Mouse (Mus musculus) frontal cortex, adult (tissue): ENCODE results near the gene Sirt2.

ENCODE experiments used
- ATAC-seq: cut with Nextera tagmentation; 2 replicates; pipeline ENCODE4 v1.9.2; 2017; ENCODE audit warnings: mild to moderate bottlenecking, moderate library complexity, mixed read lengths; ENCODE audit not compliant: low TSS enrichment

Sirt2 gene

DNA sequence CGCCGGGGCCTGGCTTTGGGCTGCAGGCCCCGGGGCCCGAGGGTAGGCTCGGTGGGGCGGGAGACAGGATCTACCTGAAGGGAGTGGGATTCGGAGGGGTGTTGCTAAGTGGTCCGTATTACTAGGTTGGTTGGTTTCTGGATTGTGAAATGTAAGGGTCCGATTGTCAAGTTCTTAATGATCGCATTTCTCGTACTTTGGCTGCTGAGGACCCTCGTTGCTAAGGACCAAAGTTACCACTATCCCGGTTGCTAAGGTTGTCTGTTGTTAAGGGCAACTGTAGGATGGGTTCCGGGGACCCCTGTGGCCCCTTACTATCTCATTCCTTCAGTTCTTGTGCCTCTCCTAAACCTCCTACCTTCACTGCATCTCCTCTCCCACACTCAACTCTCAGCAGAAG is 375 bp downstream of the Sirt2 start:
- no peak for ATAC-seq

DNA sequence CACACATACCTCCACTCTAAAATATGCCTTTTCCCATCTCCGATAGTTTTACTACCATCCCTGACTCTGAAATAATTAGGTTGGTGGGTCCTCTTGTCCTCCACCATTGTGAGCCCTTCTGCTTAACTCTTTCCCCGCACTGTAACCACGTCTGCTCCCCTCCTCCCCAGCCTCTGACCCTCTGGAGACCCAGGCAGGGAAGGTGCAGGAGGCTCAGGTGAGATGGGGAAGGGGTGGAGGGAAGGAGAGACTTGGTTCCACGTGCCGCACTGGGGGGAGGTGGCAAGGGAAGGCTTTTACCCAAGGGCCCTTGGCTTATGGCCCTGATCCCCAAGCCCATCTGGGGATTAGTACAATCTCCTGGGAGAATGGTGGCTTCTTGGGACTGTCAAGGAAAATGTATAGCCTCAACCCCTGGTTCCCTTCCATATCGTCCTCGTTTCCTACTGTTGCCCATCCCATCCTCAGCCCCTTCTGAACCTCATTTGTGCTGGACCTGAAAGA is 979 bp downstream of the Sirt2 start, which contains the start of gene Nfkbib:
Gene Nfkbib (minus strand): TSS at position 51 of the 504 bp plus-strand sequence.
- no peak for ATAC-seq

DNA sequence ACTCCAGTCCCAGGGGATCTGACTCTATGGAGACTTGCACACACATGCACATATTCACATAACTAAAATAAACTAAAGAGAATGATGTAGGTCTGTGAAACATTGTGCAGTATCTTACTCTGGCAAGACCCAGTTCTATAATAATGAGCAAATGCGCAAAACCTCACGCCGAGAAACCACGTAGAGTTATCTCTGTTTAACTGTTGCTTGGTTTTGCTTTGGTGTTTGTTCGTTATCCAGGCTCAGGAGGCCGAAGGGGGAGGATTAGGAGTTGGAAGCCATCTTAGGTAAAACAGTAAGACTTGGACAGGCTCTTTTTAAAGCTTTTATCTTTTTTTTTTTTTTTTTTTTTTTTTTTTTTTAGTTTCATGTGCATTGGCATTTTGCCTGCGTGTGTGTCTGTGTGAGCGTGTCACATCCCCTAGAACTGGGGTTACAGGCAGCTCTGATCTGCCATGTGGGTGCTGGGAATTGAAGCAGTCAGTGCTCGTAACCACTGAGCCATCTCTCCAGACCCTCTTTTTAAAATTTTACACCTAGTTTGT is 3.0 kb downstream of the Sirt2 start:
- ATAC-seq: no peak

DNA sequence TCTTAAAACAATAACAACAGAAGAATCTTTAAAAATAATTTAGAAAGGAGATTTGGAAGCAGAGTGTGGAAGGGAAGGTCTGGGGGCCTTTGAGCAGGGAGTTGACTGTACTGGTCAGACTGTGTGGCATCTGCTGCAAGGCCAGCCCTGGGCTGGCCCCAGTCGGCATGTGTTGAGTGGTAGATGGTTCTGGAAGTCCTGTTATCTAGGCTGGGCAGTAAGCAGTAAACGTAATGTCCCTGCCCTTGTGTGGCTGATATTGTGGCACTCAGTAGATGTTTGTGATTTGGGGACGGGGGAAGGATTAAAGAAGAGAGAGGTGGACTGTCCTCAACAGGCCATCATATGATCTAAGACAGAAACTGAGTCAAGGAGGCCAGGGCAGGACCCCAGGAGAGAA is 3.8 kb downstream of the Sirt2 start:
- ATAC-seq: no peak

DNA sequence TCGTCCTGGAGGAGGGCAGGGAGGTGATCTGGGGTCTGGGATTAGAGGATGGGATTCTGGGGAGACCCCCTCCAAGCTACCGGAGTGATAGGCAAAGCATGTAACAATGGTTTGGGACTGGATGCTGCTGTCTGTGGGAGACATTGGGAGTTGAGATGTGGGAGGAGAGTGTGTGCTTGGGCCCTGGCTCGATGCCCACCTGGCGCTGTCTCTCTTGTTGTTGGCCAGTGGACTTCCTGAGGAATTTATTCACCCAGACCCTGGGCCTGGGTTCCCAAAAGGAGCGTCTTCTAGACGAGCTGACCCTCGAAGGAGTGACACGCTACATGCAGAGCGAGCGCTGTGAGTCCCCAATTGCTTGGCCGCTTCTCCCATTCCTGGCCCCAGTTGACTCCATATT is 5.3 kb downstream of the Sirt2 start:
- no peak for ATAC-seq

DNA sequence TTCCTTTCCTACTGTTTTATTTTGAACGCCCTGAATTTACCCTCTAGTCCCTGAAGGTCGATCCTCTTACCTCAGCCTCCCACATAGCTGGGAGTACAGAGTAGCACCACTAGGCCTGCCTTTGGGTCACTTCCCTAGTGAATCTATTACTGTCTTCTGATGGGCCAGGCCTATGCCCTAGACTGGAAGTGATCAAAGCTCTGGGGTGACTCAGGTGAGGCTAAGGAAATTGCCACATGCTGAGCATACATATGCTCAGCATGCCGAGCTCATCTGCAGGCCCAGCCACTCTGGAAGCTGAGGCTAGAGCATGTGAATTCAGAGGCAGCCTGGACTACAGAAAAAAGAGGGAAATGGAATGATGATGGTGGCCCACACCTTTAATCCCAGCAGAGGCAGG is 6.6 kb downstream of the Sirt2 start:
- no peak for ATAC-seq

DNA sequence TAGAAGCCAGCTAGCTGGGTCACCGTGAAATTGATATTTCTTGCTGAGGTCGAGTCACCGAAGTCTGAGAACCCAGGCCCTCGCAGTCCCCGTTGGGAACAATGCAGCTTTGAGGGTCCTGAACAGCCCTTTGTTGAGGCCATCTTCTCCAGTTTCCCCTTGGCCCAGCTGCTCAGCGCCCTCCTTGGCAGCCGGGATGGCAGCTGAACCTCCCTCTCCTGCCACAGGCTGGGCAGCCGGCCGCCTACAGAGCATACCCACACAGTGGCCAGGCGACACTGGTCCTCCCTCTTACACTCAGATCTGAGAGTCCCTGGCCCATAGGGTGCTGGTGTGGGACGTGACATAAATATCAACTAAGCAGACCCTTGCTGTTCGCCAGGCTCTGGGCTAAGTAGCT is 7.6 kb downstream of the Sirt2 start:
- peak; percentile 62; the same call in 1 of the 2 replicates for ATAC-seq

DNA sequence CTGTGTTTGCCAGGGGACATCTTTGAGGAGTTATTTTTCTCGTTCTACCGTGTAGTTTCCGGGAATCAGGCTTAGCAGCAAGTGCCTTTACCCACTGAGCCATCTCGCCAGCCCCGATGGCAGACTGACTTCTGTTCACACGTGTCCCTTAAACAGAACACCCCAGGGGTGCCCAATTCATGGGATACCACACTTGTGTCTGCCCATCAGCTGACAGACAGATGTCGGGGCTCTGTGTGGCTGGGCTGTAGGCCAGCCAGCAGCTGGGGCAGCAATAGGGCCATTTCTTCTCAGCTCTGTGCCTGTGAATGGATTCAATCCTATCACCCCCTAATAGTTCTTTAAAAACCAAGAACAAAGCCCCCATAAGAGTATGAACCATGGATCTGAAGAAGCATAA is 8.6 kb downstream of the Sirt2 start:
- no peak for ATAC-seq

DNA sequence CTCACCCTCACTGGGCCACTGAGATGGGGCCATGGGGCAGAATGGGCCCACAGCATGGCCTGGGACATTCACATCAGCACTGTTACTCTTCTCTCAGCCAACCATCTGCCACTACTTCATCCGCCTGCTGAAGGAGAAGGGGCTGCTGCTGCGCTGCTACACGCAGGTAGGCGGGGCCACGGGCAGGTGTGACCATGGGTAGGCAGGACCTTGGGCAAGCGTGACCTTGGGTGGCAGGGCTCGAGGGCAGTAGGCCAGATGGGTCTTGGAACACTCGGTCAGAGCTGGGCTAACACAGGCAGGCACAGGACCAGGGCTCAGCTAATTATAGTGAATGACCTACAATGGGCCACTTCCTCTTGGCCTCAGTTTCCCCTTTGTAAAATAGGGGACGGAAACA is 12.3 kb downstream of the Sirt2 start:
- no peak for ATAC-seq

DNA sequence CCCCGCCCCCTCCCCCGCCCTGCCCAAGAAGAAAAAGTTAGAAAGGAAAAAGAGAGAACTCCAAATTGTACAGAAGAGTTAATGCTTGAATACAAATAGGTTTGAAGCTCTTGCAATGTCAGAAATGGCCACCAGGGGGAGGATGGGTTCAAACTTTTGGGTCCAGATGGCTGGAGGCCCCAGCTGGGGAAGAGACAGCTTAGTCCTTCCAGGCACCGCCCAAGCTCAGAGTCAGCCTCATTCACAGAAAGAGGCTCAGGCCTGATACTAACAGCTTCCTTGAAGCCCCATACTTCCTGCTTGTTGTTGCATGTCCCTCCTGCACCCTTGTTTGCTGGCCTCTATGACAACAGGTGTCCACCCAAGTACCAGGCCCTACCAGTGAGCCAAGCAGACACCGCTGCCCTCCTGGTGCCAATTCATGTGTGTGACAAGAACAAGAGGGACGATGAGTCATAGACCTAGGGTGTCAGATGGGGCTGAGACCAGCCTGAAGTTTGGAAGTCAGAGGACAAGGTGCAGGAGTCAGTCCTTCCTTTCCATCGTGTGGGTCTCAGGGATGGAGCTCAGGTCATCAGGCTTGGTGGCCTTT is 13.6 kb downstream of the Sirt2 start:
- peak; percentile 71 for ATAC-seq

DNA sequence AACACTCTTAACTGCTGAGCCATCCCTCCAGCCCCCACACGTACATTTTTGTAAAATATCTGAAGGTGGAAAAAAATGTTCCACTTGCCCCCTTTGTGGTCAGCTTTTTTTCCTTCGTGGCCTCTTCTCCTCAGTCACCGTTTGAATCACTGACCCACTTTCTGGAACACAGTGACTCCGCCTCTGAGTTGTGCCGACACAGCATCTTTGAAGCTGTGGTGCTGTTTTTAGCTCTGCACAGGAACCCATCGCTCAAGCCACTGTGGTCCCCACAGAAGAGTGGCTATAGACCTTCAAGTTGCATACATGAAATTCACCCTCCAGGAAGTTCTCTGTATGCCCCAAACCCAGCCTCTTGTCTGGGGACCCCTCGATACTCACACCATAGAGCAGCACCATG is 14.3 kb downstream of the Sirt2 start:
- peak; percentile 60; the same call in 1 of the 2 replicates for ATAC-seq

DNA sequence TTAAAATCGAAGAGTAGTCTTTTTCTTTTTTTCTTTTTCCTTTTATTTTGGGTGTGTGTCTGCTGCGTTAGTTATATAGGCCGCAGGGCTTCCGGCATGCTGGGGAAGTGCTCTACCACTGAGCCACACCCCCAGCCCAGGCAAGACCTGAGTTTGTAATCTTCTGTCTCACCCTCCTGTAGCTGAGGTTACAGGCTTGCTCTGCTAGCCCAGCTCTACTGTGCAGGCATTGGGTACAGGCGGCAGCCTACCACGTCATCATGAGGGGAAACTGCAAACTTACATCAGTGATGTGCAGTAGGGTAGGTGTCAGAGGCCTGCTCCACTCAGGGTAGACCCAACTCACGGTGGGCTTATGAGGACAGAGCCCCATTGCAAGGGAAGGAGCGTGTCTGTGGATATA is 14.7 kb downstream of the Sirt2 start:
- ATAC-seq: peak; percentile 17; the same call in 1 of the 2 replicates

DNA sequence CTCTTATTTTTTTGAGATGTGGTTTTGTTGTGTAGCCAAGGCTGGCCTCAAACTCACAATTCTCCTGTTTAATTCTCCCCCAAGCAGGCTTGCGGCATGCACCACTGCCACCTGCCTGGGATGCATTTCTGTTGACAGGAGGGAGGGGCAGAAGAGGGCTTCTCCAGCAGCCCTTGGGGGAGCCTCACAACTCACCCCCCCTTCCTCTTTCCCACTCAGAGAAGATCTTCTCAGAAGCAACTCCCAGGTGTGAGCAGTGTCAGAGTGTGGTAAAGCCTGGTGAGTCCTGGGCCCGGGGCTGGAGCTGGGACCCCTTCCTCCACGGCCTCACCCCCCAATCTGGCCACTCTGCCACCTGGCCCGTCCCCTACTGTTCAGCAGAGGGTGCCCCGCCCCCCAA is 18.6 kb downstream of the Sirt2 start:
- ATAC-seq: no peak

DNA sequence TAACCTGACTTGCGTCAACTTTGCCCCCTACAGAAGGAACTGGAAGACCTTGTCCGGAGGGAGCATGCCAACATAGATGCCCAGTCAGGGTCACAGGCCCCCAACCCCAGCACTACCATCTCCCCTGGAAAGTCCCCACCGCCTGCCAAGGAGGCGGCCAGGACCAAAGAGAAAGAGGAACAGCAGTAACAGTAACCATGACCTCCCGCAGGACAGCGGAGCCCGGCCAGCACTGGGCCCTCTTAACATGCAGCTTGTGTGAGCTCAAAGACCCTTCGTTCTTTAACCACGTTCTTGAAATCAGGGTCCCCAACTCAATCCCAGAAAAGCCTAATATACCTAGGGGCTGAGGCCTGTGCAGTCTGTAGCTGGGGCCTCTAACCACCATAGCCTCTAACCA is 21.3 kb downstream of the Sirt2 start:
- no peak for ATAC-seq

DNA sequence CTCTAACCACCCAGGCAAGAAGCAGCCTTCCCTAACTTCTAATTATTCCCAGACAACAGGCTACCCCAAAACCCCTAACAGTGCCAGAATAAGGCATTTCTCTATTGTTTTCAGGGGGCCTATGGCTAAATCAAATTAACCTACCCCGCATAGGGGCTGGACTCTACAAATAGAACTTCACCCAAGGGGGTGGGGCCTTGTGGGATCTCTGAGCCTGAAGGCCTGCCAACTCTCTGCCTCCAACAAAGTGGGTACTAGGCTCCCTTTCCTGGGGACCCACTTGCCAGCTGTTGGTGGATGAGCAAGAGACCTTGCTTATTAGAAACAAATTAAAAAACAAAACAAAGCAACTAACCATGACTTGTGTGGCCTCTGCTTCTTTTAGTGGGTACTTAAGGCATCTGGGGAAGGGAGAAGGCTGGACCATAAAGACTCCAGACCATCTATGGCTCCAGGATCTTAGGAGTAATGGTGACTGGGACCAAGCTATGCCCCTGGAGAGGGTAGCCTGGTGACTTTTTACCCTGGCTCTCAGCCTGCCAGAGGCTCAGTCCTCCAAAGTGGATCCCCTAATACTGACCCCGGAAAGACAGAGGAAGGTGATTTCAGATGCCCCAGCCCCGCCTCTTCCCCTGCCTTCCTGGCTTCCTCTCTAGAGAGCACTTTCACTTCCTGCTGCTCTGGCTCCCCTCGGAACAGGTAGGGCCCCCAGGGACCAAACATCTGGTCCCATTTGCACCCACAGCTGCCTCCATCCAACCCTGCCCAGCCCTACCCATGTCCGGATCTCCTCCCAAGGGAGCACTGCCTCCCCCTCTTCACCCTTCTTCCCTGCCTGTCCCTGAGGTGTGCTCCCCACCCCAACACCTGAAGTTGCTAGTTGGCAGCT is 22.0 kb downstream of the Sirt2 start, which contains the start of gene Rinl:
Gene Rinl (plus strand): TSS at position 663 of the 889 bp plus-strand sequence.
- ATAC-seq: no peak

DNA sequence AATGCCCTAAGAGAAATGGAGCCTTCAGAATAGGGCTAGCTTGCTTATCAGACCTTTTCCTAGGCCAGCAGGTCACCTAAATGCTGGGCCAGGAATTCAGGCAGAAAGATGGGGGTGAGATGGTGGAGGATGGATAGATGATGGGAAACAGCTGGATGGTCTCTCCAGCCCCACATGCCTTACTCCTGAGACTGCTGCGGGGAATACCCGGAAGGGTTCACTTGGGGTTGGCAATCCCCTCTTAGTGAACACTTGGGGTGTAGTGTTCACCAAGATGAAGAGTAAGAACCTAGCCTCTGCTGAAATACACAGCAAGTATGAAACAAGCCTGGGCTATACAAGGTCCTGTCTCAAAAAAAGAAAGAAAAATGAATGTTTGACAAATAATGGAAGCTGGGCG is 22.7 kb downstream of the Sirt2 start:
- ATAC-seq: no peak

DNA sequence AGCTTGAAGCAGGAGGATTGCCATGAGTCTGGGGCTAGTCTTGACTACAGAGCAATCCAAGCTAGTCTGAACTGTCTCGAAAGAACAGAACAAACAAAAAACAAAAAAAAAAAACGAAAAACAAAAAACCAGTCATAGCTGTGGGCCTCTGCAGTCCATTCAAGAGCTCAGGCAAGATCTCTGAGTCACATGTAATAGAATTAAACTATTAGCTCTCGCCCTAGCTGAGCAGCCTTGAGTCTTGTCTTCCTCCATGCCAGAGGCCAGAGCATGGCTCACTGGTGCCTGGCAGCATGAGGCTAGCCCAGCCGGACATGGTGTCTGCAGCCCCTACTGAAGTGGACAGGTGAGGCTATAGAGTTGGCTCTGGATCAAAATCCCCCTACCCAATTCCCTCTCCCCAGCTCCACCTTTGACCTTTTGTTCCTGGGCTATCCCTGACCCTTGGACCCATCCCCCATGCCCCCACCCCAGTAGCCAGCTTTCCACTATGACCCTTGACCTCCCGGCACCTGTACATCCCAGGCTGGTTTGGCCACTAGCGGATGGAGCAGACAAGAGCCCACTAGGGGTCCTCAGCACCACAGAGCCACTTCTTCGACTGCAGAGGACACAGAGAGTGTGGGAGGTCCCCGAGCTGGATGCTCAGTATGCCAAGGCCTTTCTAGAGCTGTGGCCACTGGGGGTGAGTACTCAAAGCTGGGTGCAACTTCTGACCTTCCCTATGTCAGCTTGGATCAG is 23.7 kb downstream of the Sirt2 start:
- no peak for ATAC-seq

DNA sequence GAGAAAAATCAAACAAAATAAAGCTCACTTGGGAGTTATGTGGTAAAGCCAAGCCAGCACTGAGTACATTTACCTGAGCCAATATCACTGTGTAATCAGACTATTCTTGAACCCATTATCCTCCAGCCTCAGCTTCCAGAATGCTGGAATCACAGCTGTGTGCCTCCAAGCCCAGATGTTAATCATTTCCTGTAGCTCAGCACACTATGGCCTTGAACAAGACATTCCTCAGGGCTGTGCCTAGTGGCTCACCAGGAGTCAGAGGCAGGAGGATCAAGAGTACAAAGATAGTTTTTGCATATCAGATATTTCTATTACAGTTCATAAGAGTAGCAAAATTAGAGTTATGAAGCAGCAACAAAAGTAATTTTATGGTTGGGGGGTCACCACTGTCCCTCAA is 25.2 kb downstream of the Sirt2 start:
- ATAC-seq: no peak

DNA sequence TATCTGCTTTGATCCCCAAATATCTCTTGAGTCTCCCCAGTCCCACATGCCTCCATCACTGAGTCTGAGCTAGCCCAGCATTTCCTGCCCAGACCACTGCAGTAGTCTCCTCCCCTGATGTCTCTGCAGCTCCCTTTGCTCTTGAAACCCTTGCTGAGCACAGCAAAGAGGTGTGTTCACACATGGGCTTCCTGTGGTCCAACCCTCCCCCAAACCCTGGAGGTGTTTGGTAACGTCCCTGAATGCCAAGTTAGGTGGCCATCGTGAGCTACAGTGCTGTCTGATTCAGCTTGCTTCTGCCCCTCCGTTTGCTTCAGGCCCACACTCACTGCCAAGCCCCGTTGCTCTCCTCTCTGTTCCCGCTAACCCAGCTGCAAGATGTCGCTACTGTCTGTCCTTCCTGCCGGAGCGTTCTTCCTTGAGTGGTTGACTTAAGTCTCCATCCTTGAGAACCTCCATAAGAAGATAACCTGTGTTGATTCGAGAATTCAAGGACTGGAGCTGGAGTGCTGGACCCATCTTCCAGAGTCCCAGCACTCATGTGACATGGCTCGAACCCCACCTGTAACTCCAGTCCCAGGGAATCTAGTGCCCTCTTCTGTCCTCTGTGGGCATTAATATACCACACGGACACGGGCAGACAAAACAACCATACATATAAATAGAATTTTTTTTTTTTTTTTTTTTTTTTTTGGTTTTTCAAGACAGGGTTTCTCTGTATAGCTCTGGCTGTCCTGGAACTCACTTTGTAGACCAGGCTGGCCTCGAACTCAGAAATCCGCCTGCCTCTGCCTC is 26.1 kb downstream of the Sirt2 start:
- no peak for ATAC-seq

DNA sequence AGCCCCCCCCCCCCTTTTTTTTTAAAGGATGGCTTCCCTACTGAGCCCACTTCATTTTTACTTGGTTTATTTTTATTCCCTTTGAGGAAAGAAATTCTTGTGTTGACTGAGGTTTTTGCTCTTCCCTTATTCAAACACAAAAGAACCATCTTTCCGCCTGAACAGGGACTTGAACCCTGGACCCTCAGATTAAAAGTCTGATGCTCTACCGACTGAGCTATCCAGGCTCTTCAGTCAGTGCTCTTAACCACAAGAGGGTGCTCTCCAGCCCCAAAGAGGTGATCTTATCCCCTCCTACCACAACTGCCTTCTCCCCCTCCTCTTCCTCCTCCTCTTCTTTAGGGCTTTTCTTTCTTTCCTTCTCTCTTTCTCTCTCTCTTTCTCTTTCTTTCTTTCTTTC is 27.3 kb downstream of the Sirt2 start:
- ATAC-seq: no peak

DNA sequence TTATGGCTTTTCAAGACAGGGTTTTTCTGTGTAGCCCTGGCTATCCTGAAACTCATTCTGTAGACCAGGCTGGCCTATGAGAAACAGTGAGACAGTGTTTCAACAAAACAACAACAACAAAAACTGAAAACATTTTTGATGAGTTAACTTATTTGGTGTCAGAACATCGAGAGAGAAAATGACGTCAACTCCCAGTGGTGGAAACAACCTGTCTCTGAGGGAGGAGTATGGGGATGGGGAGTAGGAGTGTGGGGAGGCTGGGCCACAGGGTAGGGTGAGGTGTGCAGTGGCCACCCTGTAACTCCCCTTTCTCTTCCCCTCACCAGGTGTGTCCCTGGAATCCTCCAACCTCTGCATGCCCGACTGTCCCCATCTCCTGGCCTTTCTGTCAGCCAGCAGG is 28.0 kb downstream of the Sirt2 start:
- ATAC-seq: no peak
